Mouse (Mus musculus) adrenal gland, postnatal 10 days (tissue): ENCODE results near the gene Zfp759. TPM values are rescaled to one million over a fixed set of nuclear protein-coding genes. Genes with fewer than 3 reads are reported as not detected.

Experiments
- total RNA-seq, 2 experiments: library from RNA; stranded (reverse); gene quantifications; 2 replicates each; pipeline ENCODE4 v1.2.3; 2021

Gene Zfp759
- total RNA-seq, 2 experiments from 2014 or later, result 3.6 to 5.5 TPM

Other genes with a start within 250 kb of the Zfp759 start
- gene Gm10767, start 216.7 kb upstream of the Zfp759 start, total RNA-seq, result 1 to 10 TPM; 1.4 to 1.5 TPM
- 1 to 10 TPM; 1.6 to 1.8 TPM for gene Zfp712, start 60.5 kb upstream of the Zfp759 start, total RNA-seq
- 1 to 10 TPM in 1 of 2 experiments, under 1 TPM in 1; 0.99 to 1.5 TPM for gene Zfp708, start 23.7 kb upstream of the Zfp759 start, total RNA-seq
- gene Gm28557, start 13.1 kb upstream of the Zfp759 start, total RNA-seq, result 1 to 10 TPM; 4.5 to 6.4 TPM
- under 1 TPM; 0.24 to 0.39 TPM for gene Rslcan18, start 5.4 kb upstream of the Zfp759 start, total RNA-seq
- gene Rsl1, start 51.5 kb downstream of the Zfp759 start, total RNA-seq, result 1 to 10 TPM; 5.8 to 5.9 TPM
- 1 to 10 TPM; 1.9 to 2.6 TPM for gene Zfp455, start 72.8 kb downstream of the Zfp759 start, total RNA-seq
- 1 to 10 TPM; 2.5 to 4.9 TPM for gene Zfp458, start 156.8 kb downstream of the Zfp759 start, total RNA-seq
- 1 to 10 TPM; 2.2 to 4.7 TPM for gene Zfp457, start 184.8 kb downstream of the Zfp759 start, total RNA-seq
- 1 to 10 TPM; 3.5 to 5.1 TPM for gene Zfp595, start 210.9 kb downstream of the Zfp759 start, total RNA-seq
- gene Gm28044, start 238.9 kb downstream of the Zfp759 start, total RNA-seq, result 1 to 10 TPM in 1 of 2 experiments, not detected in 1; 1.9 TPM
- 1 to 10 TPM; 2.6 to 2.7 TPM for gene Zfp953, start 238.9 kb downstream of the Zfp759 start, total RNA-seq